Mouse (Mus musculus) thymus, adult 2 months (tissue): ENCODE results near the gene Fzd1.

Experiments used
- CTCF ChIP-seq: fragments of 200-500 bp; IDR thresholded peaks from 2 replicates; pipeline ENCODE4 v1.5.1; 2012; ENCODE audit warnings: mild to moderate bottlenecking, control low read depth, low read length, moderate library complexity, borderline replicate concordance; ENCODE audit not compliant: control insufficient read depth, poor library complexity, insufficient read depth; ENCODE audit errors: extremely low read depth
- POLR2A ChIP-seq: fragments of 200-500 bp; IDR thresholded peaks from 2 replicates; pipeline ENCODE4 v1.6.1; 2012; ENCODE audit warnings: mild to moderate bottlenecking, low read length, control low read depth, moderate library complexity; ENCODE audit not compliant: control insufficient read depth, poor library complexity, insufficient read depth; ENCODE audit errors: extremely low read depth

- no peak for TF ChIP-seq POLR2A
- no peak for TF ChIP-seq CTCF
These were observed 30.6 kb upstream of the Fzd1 start for GRCm38 (mm10) chr5:4788484-4788883.
